Comparison of ENCODE assay signal across 9 mouse cellular contexts in genomic region chr10:84439228-84439596, GRCm38 (mm10). TPM values are rescaled to one million over a fixed set of nuclear protein-coding genes. Genes with fewer than 3 reads are reported as not detected.
DNase-seq lines count a peak whose midpoint lies in the region; ATAC-seq and TF ChIP-seq lines count a peak whose summit lies in the region.
"Had no signal": no experiment of that assay in that cellular context is flagged by ENCODE, and none has a peak within 500 bp of the region (broad histone marks: within the 10 kb centered on the region; RNA-seq: fewer than 3 reads in every experiment).

No protein-coding gene starts in this region.

- ATAC-seq in forebrain, postnatal 0 days: no peak
- no peak for ATAC-seq in limb, embryonic 11.5 days (ENCODE audit: insufficient number of reproducible peaks, low FRiP score, low TSS enrichment, low read depth)
- no peak for ATAC-seq in stomach, embryonic 14.5 days (ENCODE audit: insufficient number of reproducible peaks, insufficient read depth, low FRiP score, low read depth)

- peak overlapping the region; percentile 90 for H3K4me2 ChIP-seq in forebrain, postnatal 0 days (ENCODE audit: low read depth)
- H3K4me2 ChIP-seq in limb, embryonic 11.5 days (ENCODE audit: low read depth, severe bottlenecking): peak overlapping the region; percentile 90
- peak overlapping the region; percentile 85 for H3K4me2 ChIP-seq in stomach, embryonic 14.5 days (replicated peaks; ENCODE audit: low read depth, low read length)

- H3K4me1 ChIP-seq in liver, adult 2 months (ENCODE audit: control insufficient read depth, insufficient read depth, low read length): peaks cover 5% of the 10 kb centered on the region
- H3K4me1 ChIP-seq in forebrain, postnatal 0 days (ENCODE audit: insufficient read depth): peaks cover 17% of the 10 kb centered on the region
- H3K4me1 ChIP-seq in limb, embryonic 11.5 days (ENCODE audit: control insufficient read depth, insufficient read depth, low read length): peaks cover 23% of the 10 kb centered on the region
- H3K4me1 ChIP-seq in stomach, embryonic 14.5 days (ENCODE audit: control insufficient read depth, insufficient read depth, low read length): peaks cover 25% of the 10 kb centered on the region

- H3K27me3 ChIP-seq in liver, adult 2 months (ENCODE audit: control insufficient read depth, insufficient read depth, low read length): no peaks in the 10 kb centered on the region
- no peaks in the 10 kb centered on the region for H3K27me3 ChIP-seq in forebrain, postnatal 0 days (ENCODE audit: insufficient read depth, low read length)
- no peaks in the 10 kb centered on the region for H3K27me3 ChIP-seq in limb, embryonic 11.5 days (ENCODE audit: control insufficient read depth, insufficient read depth, low read length)
- no peaks in the 10 kb centered on the region for H3K27me3 ChIP-seq in stomach, embryonic 14.5 days (ENCODE audit: control insufficient read depth, insufficient read depth, low read length)

- WGBS in liver, adult 2 months: 53% methylated on average over 7 of the region's 7 CpGs
- 4% methylated on average over 7 of the region's 7 CpGs for WGBS in forebrain, postnatal 0 days
- WGBS in limb, embryonic 11.5 days: 23% methylated on average over 7 of the region's 7 CpGs
- WGBS in stomach, embryonic 14.5 days: 14% methylated on average over 7 of the region's 7 CpGs

- H3K9me3 ChIP-seq in forebrain, postnatal 0 days (ENCODE audit: low read length): no peaks in the 10 kb centered on the region
- H3K9me3 ChIP-seq in limb, embryonic 11.5 days (ENCODE audit: control insufficient read depth, low read length): no peaks in the 10 kb centered on the region
- H3K9me3 ChIP-seq in stomach, embryonic 14.5 days (ENCODE audit: control insufficient read depth, low read depth, low read length): no peaks in the 10 kb centered on the region

- H3K4me3 ChIP-seq in liver, adult 2 months (ENCODE audit: insufficient read depth, low read depth, low read length): peak overlapping the region; percentile 17; the same call in 1 of the 2 replicates
- H3K4me3 ChIP-seq in forebrain, postnatal 0 days (ENCODE audit: low read depth, low read length): peak overlapping the region; percentile 82
- H3K4me3 ChIP-seq in limb, embryonic 11.5 days (ENCODE audit: low read depth, low read length): peak overlapping the region; percentile 79
- H3K4me3 ChIP-seq in stomach, embryonic 14.5 days (ENCODE audit: low read depth, low read length): peak overlapping the region; percentile 82

- DNase-seq in liver, adult 2 months (ENCODE audit: extremely low read depth, low read depth, low spot score): no peak
- no peak for DNase-seq in liver
- DNase-seq in cerebellum, adult 18-20 months: peak; percentile 52 to 58
- DNase-seq in forebrain, postnatal 0 days: peak; percentile 41
- DNase-seq in limb, embryonic 11.5 days (ENCODE audit: low spot score): peak; percentile 37
- no peak for DNase-seq in adrenal gland, postnatal 4 days (ENCODE audit: low spot score in 2 of 2)
- DNase-seq in frontal cortex, postnatal 14 days (ENCODE audit: low spot score in 2 of 2): no peak

- H3K27ac ChIP-seq in liver, adult 2 months (replicated peaks; ENCODE audit: insufficient read depth, low read depth, low read length): no peak overlapping the region
- peak overlapping the region; percentile 98 for H3K27ac ChIP-seq in forebrain, postnatal 0 days (ENCODE audit: low read depth, low read length)
- H3K27ac ChIP-seq in limb, embryonic 11.5 days (replicated peaks; ENCODE audit: low read depth, low read length): no peak overlapping the region
- no peak overlapping the region for H3K27ac ChIP-seq in stomach, embryonic 14.5 days (ENCODE audit: low read length)
- H3K27ac ChIP-seq: liver, embryonic 14.5 days had no signal

- H3K9ac ChIP-seq in liver, adult 2 months (ENCODE audit: low read depth, low read length): no peak overlapping the region
- peak overlapping the region; percentile 98 for H3K9ac ChIP-seq in forebrain, postnatal 0 days
- H3K9ac ChIP-seq in limb, embryonic 11.5 days (ENCODE audit: low read length): peak overlapping the region; percentile 100
- H3K9ac ChIP-seq in stomach, embryonic 14.5 days (replicated peaks; ENCODE audit: low read depth, low read length): no peak overlapping the region
- H3K9ac ChIP-seq: liver, embryonic 14.5 days had no signal

- H3K36me3 ChIP-seq in liver, adult 2 months (ENCODE audit: control insufficient read depth, insufficient read depth, low read length): no peaks in the 10 kb centered on the region
- H3K36me3 ChIP-seq in forebrain, postnatal 0 days (ENCODE audit: insufficient read depth): no peaks in the 10 kb centered on the region
- no peaks in the 10 kb centered on the region for H3K36me3 ChIP-seq in limb, embryonic 11.5 days (ENCODE audit: control insufficient read depth, insufficient read depth, low read length)
- H3K36me3 ChIP-seq in stomach, embryonic 14.5 days (ENCODE audit: control insufficient read depth, insufficient read depth, low read length): no peaks in the 10 kb centered on the region

- TF ChIP-seq POLR2A in liver, adult 2 months (IDR thresholded peaks at IDR 0.05; ENCODE audit: extremely low read depth, insufficient read depth, low read length): no peak

- no peak for TF ChIP-seq CTCF in liver, adult 2 months (IDR thresholded peaks at IDR 0.05; ENCODE audit: low read depth, low read length)
- no peak for TF ChIP-seq CTCF in forebrain, postnatal 0 days (IDR thresholded peaks at IDR 0.05; ENCODE audit: low read depth)

- no peaks in the 10 kb centered on the region; the same call in 1 of the 2 replicates for H3K79me2 ChIP-seq in liver, adult 2 months (ENCODE audit: control insufficient read depth, insufficient read depth, low read length)

RNA-seq across cellular contexts. Expression of gene Nuak1, which starts 1.2 kb away (rescaled TPM):
- total RNA-seq in liver, adult 2 months (2014; rRNA removed): 0.65 and 0.87 TPM in 2 replicates
- polyA plus RNA-seq in liver, adult 2 months (2012; rRNA removed): 1.4 and 2.8 TPM in 2 replicates
- 25.9 and 28.7 TPM in 2 replicates for total RNA-seq in forebrain, postnatal 0 days (2014; rRNA removed)
- 3.7 and 4.0 TPM in 2 replicates for polyA plus RNA-seq in forebrain, postnatal 0 days (2015; fragmentation: Nextera tagmentation; extraction: Ambion mirVana)
- polyA plus RNA-seq in limb, embryonic 11.5 days (2014; fragmentation: Nextera tagmentation; extraction: Ambion mirVana): 1.9 and 2.0 TPM in 2 replicates
- 0.94 and 1.4 TPM in 2 replicates for polyA plus RNA-seq in stomach, embryonic 14.5 days (2014; fragmentation: Nextera tagmentation; extraction: Ambion mirVana)
- total RNA-seq in adrenal gland, postnatal 4 days (2021): 10 to 100 TPM; 13.4 to 13.5 TPM

Comparison
In these comparisons a context has a peak if more than half of its experiments do, and no peak if none do; other contexts are left out.
1. DNase-seq: peak in cerebellum, adult 18-20 months (2 of 2), forebrain, postnatal 0 days (single experiment) and limb, embryonic 11.5 days (single experiment); none in liver, adult 2 months (single experiment), liver (single experiment), adrenal gland, postnatal 4 days (0 of 2) and frontal cortex, postnatal 14 days (0 of 2).
2. H3K4me3 ChIP-seq: peak in every context shown above with its lines; median percentile 82 in forebrain, postnatal 0 days; 82 in stomach, embryonic 14.5 days; 79 in limb, embryonic 11.5 days; 17 in liver, adult 2 months.
3. H3K9ac ChIP-seq: peak in forebrain, postnatal 0 days (single experiment) and limb, embryonic 11.5 days (single experiment); none in liver, adult 2 months (single experiment) and stomach, embryonic 14.5 days (single experiment).
4. Peak in every context shown above with its lines, with median percentiles within 50 percentile points of each other: H3K4me2 ChIP-seq.